Mouse (Mus musculus) limb, embryonic 11.5 days (tissue): Measurements from ENCODE around the gene Ttbk1. TPM values are rescaled to one million over a fixed set of nuclear protein-coding genes. Genes with fewer than 3 reads are reported as not detected.

Experiments used
- ATAC-seq: fragments of 200-750 bp; cut with Nextera tagmentation; 2 replicates; pipeline ENCODE4 v1.8.0; 2017; ENCODE audit warnings: low read depth; ENCODE audit not compliant: insufficient number of reproducible peaks, low FRiP score, low TSS enrichment
- DNase-seq: peaks from one replicate; pipeline ENCODE4 v3.0.0-alpha.2; 2015; ENCODE audit warnings: low spot score
- H3K27ac ChIP-seq: fragments of 300-500 bp; sonication (generic); replicated peaks from 2 replicates; pipeline ENCODE4 v1.5.1; 2014; ENCODE audit warnings: low read depth, mild to moderate bottlenecking, low read length
- H3K27me3 ChIP-seq: fragments of 300-500 bp; sonication (generic); 2 replicates; pipeline ENCODE4 v1.6.1; 2014; ENCODE audit warnings: mild to moderate bottlenecking, low read length, mixed read lengths; ENCODE audit not compliant: control insufficient read depth, insufficient read depth
- H3K36me3 ChIP-seq: fragments of 300-500 bp; sonication (generic); 2 replicates; pipeline ENCODE4 v1.6.1; 2014; ENCODE audit warnings: mild to moderate bottlenecking, low read length, moderate library complexity, mixed read lengths; ENCODE audit not compliant: control insufficient read depth, insufficient read depth
- H3K4me1 ChIP-seq: fragments of 300-500 bp; sonication (generic); 2 replicates; pipeline ENCODE4 v1.6.1; 2014; ENCODE audit warnings: low read length, mixed read lengths; ENCODE audit not compliant: control insufficient read depth, insufficient read depth
- H3K4me2 ChIP-seq: fragments of 300-500 bp; sonication (generic); 2 replicates; pipeline ENCODE4 v1.6.1; 2014; ENCODE audit warnings: low read depth, mild to moderate bottlenecking, moderate library complexity; ENCODE audit not compliant: severe bottlenecking
- H3K4me3 ChIP-seq: fragments of 300-500 bp; sonication (generic); 2 replicates; pipeline ENCODE4 v1.5.1; 2014; ENCODE audit warnings: low read depth, low read length
- H3K9ac ChIP-seq: fragments of 300-500 bp; sonication (generic); 2 replicates; pipeline ENCODE4 v1.6.1; 2014; ENCODE audit warnings: mild to moderate bottlenecking, low read length
- H3K9me3 ChIP-seq: fragments of 300-500 bp; sonication (generic); 2 replicates; pipeline ENCODE4 v1.6.1; 2016; ENCODE audit warnings: low read length; ENCODE audit not compliant: control insufficient read depth
- WGBS: fragments of 180-500 bp; shearing (Covaris S2); extraction: QIAGEN DNeasy Blood & Tissue Kit; methylation state at CpG from one replicate; pipeline ENCODE4 v1.1.7; 2014; 5-methylcytosine and 5-hydroxymethylcytosine counted together
- polyA plus RNA-seq: library from polyadenylated mRNA; unstranded; fragments of >200 nt; fragmentation: Nextera tagmentation; extraction: Ambion mirVana; gene quantifications from 2 replicates; pipeline ENCODE4 v1.2.1, GENCODE M21; 2014

Gene Ttbk1
- 0.27 and 0.58 TPM in 2 replicates for polyA plus RNA-seq

GRCm38 (mm10) chr17:46487431-46487830 is at the start of gene Ttbk1:
Ttbk1 (minus strand) TSS chr17:46487675.
- no peaks in the 10 kb centered on the region for H3K36me3 ChIP-seq
- H3K4me2 ChIP-seq = peak within 1 kb of the TSS; percentile 84
- no peak within 1 kb of the TSS for H3K27ac ChIP-seq
- DNase-seq (peak; percentile 42), ATAC-seq (no peak)
- peaks cover 60% of the 10 kb centered on the region for H3K27me3 ChIP-seq
- H3K4me1 ChIP-seq = peaks cover 10% of the 10 kb centered on the region
- no peaks in the 10 kb centered on the region for H3K9me3 ChIP-seq
- WGBS = 2% methylated on average over 24 of the region's 49 CpGs
- peak within 1 kb of the TSS; percentile 45 for H3K4me3 ChIP-seq
- peak within 1 kb of the TSS; percentile 63 for H3K9ac ChIP-seq

GRCm38 (mm10) chr17:46525579-46526307 is 38.3 kb upstream of the Ttbk1 start:
- Histone ChIP-seq H3K4me3 (0 out of 2 replicates have a peak overlapping the region, but pooled peaks have one; percentile 5), H3K9ac (no peak overlapping the region), H3K4me1 (no peaks in the 10 kb centered on the region), H3K9me3 (no peaks in the 10 kb centered on the region), H3K27me3 (peaks cover 6% of the 10 kb centered on the region; the same call in 1 of the 2 replicates), H3K27ac (no peak overlapping the region), H3K4me2 (peak overlapping the region; percentile 3; the same call in 1 of the 2 replicates), H3K36me3 (no peaks in the 10 kb centered on the region)
- DNase-seq (peak; percentile 91), ATAC-seq (no peak; the same call in 1 of the 2 replicates)
- 41% methylated on average over 12 of the region's 12 CpGs for WGBS

- no peak overlapping the region for H3K9ac ChIP-seq
- peaks cover 6% of the 10 kb centered on the region; the same call in 1 of the 2 replicates for H3K27me3 ChIP-seq
- H3K4me1 ChIP-seq = no peaks in the 10 kb centered on the region
- DNase-seq (no peak), ATAC-seq (no peak)
- H3K4me2 ChIP-seq = no peak overlapping the region
- no peaks in the 10 kb centered on the region for H3K9me3 ChIP-seq
- no peak overlapping the region for H3K27ac ChIP-seq
- WGBS = 87% methylated on average over 10 of the region's 10 CpGs
- H3K4me3 ChIP-seq = no peak overlapping the region
- H3K36me3 ChIP-seq = no peaks in the 10 kb centered on the region
Observed at GRCm38 (mm10) chr17:46525065-46525464, 37.6 kb upstream of the Ttbk1 start.

- DNase-seq = peak; percentile 54
- Histone ChIP-seq H3K4me1 (0 out of 2 replicates have a peak, but pooled peaks cover 3% of the 10 kb centered on the region), H3K4me3 (no peak overlapping the region), H3K27me3 (peaks cover 8% of the 10 kb centered on the region; the same call in 1 of the 2 replicates), H3K36me3 (no peaks in the 10 kb centered on the region), H3K4me2 (no peak overlapping the region), H3K27ac (no peak overlapping the region), H3K9ac (no peak overlapping the region), H3K9me3 (no peaks in the 10 kb centered on the region)
- 37% methylated on average over 24 of the region's 24 CpGs for WGBS
- no peak for ATAC-seq
Observed at GRCm38 (mm10) chr17:46521963-46522668, 34.6 kb upstream of the Ttbk1 start.

- 78% methylated on average over 9 of the region's 9 CpGs for WGBS
- peak overlapping the region; percentile 47 for H3K9ac ChIP-seq
- no peak overlapping the region for H3K27ac ChIP-seq
- H3K4me3 ChIP-seq = no peak overlapping the region
- H3K9me3 ChIP-seq = no peaks in the 10 kb centered on the region
- peak overlapping the region; percentile 13; the same call in 1 of the 2 replicates for H3K4me2 ChIP-seq
- H3K4me1 ChIP-seq = 0 out of 2 replicates have a peak, but pooled peaks cover 3% of the 10 kb centered on the region
- DNase-seq (no peak), ATAC-seq (no peak)
- H3K36me3 ChIP-seq = no peaks in the 10 kb centered on the region
- peaks cover 8% of the 10 kb centered on the region; the same call in 1 of the 2 replicates for H3K27me3 ChIP-seq
Observed at GRCm38 (mm10) chr17:46521174-46521573, 33.7 kb upstream of the Ttbk1 start.

GRCm38 (mm10) chr17:46520385-46520979 is 33.0 kb upstream of the Ttbk1 start:
- Histone ChIP-seq H3K9ac (peak overlapping the region; percentile 47), H3K27ac (no peak overlapping the region), H3K27me3 (peaks cover 8% of the 10 kb centered on the region; the same call in 1 of the 2 replicates), H3K4me1 (0 out of 2 replicates have a peak, but pooled peaks cover 3% of the 10 kb centered on the region), H3K9me3 (no peaks in the 10 kb centered on the region), H3K4me2 (peak overlapping the region; percentile 13; the same call in 1 of the 2 replicates), H3K36me3 (no peaks in the 10 kb centered on the region), H3K4me3 (0 out of 2 replicates have a peak overlapping the region, but pooled peaks have one; percentile 11)
- WGBS = 43% methylated on average over 25 of the region's 25 CpGs
- DNase-seq = peak; percentile 47
- no peak for ATAC-seq

- Histone ChIP-seq H3K9me3 (no peaks in the 10 kb centered on the region), H3K27ac (no peak overlapping the region), H3K27me3 (peaks cover 8% of the 10 kb centered on the region; the same call in 1 of the 2 replicates), H3K36me3 (no peaks in the 10 kb centered on the region), H3K9ac (peak overlapping the region; percentile 35), H3K4me1 (0 out of 2 replicates have a peak, but pooled peaks cover 3% of the 10 kb centered on the region), H3K4me2 (peak overlapping the region; percentile 13; the same call in 1 of the 2 replicates), H3K4me3 (0 out of 2 replicates have a peak overlapping the region, but pooled peaks have one; percentile 11)
- WGBS = 48% methylated on average over 10 of the region's 10 CpGs
- DNase-seq (no peak), ATAC-seq (no peak)
Observed at GRCm38 (mm10) chr17:46519971-46520370, 32.5 kb upstream of the Ttbk1 start.

- no peaks in the 10 kb centered on the region for H3K36me3 ChIP-seq
- no peaks in the 10 kb centered on the region for H3K4me1 ChIP-seq
- no peaks in the 10 kb centered on the region for H3K9me3 ChIP-seq
- H3K4me3 ChIP-seq = no peak overlapping the region
- no peak overlapping the region for H3K27ac ChIP-seq
- H3K27me3 ChIP-seq = no peaks in the 10 kb centered on the region
- DNase-seq = no peak
- ATAC-seq = no peak
- H3K9ac ChIP-seq = no peak overlapping the region
- H3K4me2 ChIP-seq = no peak overlapping the region
- 58% methylated on average over 2 of the region's 2 CpGs for WGBS
Observed at GRCm38 (mm10) chr17:46513329-46513728, 25.9 kb upstream of the Ttbk1 start.
